Mouse (Mus musculus): ENCODE measurements around the gene Pex19.
A peak's percentile ranks its signal among the peaks of the same experiment; 100 is the strongest.

DNA sequence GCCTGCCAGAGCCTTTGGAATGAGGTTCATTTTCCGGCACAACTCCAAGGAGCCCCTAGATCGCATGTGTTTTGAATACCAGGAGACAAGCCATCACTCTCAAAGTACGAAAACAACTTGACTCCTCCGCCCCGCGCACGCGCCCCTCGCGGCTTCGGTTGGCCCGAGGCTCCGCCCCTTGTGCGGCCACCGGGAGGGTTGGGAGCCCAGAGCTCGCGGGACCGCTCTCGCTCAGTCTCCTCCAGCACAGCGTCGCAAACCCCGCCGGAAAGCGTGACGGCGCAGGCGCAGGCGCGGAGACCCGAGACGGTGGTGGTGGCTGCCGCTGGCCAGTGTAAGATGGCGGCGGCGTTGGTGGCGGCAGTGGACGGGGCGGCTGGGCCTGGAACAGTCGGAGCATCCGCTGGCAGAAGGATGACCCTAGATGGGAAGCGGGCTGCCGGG, 21.3 kb downstream of the Pex19 start, which contains the start of gene Dcaf8:
- TF ChIP-seq CTCF (IDR thresholded peaks at IDR 0.05; ENCODE audit: extremely low read depth, insufficient read depth, low read length) (no peak), POLR2A (IDR thresholded peaks at IDR 0.05; ENCODE audit: extremely low read depth, insufficient read depth, low read length) (peak; percentile 91)
